Mouse (Mus musculus) heart, adult 2 months (tissue): ENCODE measurements around the gene Lpar1.

Experiments
- CTCF ChIP-seq: fragments of 200-600 bp; IDR thresholded peaks from 2 replicates; pipeline ENCODE4 v1.8.1; 2022; ENCODE audit warnings: antibody characterized with exemption, mild to moderate bottlenecking, moderate library complexity
- EP300 ChIP-seq: fragments of 200-500 bp; IDR thresholded peaks from 2 replicates; pipeline ENCODE4 v1.6.1; 2011; ENCODE audit warnings: low read depth, low read length, control low read depth; ENCODE audit not compliant: insufficient read depth
- POLR2A ChIP-seq: fragments of 200-500 bp; IDR thresholded peaks from 2 replicates; pipeline ENCODE4 v1.6.1; 2011; ENCODE audit warnings: mild to moderate bottlenecking, low read depth, low read length, control low read depth; ENCODE audit not compliant: insufficient read depth

GRCm38 (mm10) chr4:58417319-58417718 is 136.4 kb downstream of the Lpar1 start:
- TF ChIP-seq CTCF (no peak), POLR2A (no peak), EP300 (no peak)
